Mouse (Mus musculus): ENCODE data around the gene Itpr2. TPM values are rescaled to one million over a fixed set of nuclear protein-coding genes. Genes with fewer than 3 reads are reported as not detected.

Gene Itpr2
- total RNA-seq, 2 experiments from 2014 or later, result 8.6 to 10.1 TPM

- ATAC-seq (replicated peaks; ENCODE audit: low FRiP score, low TSS enrichment, poor library complexity, severe bottlenecking), result no peak
Observed at GRCm38 (mm10) chr6:146513384-146513783, 11.4 kb upstream of the Itpr2 start.

GRCm38 (mm10) chr6:146511511-146511910, 9.5 kb upstream of the Itpr2 start:
- no peak for ATAC-seq (replicated peaks; ENCODE audit: low FRiP score, low TSS enrichment, poor library complexity, severe bottlenecking)

- peak; percentile 69 for ATAC-seq (replicated peaks; ENCODE audit: low FRiP score, low TSS enrichment, poor library complexity, severe bottlenecking)
Observed at GRCm38 (mm10) chr6:146509891-146510290, 7.9 kb upstream of the Itpr2 start.

DNA sequence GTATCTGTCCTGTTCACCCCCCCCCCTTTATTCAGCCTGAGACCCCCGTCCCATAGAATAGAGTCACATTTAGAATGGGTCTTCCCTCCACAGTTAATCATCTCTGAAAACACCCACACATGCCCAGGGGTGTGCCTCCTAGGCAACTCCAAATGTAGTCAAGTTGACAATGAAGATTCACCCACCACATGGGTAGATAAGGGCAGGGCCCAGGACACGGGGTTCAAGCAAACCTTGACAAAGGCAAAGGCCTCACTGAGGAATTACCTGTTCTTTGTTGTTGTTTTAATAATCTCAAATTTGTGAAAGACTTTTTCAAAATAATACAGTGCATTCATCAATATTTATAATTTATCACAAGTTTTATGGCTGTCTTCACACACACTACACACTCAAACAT, 2.4 kb upstream of the Itpr2 start:
- no peak for ATAC-seq (replicated peaks; ENCODE audit: low FRiP score, low TSS enrichment, poor library complexity, severe bottlenecking)

DNA sequence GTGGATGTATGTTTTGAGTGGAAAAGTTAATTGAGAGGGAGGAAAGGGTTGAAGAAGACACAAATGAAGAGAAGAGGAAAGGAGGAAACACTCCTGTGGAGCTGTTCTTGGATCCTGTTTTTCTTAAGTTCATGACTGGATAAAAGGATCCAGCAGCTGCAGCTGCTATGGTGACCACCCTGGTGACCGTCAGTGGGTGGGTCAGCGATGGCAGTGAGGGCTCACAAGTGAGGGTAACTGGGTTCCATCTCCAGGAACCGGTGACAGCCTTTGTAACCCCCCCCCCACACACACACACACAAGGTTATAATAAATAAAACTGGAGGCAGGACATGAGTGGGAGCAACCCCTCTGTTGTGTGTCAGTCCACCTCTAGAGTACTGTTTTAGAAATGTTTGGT, 833 bp upstream of the Itpr2 start:
- ATAC-seq (replicated peaks; ENCODE audit: low FRiP score, low TSS enrichment, poor library complexity, severe bottlenecking), result no peak

DNA sequence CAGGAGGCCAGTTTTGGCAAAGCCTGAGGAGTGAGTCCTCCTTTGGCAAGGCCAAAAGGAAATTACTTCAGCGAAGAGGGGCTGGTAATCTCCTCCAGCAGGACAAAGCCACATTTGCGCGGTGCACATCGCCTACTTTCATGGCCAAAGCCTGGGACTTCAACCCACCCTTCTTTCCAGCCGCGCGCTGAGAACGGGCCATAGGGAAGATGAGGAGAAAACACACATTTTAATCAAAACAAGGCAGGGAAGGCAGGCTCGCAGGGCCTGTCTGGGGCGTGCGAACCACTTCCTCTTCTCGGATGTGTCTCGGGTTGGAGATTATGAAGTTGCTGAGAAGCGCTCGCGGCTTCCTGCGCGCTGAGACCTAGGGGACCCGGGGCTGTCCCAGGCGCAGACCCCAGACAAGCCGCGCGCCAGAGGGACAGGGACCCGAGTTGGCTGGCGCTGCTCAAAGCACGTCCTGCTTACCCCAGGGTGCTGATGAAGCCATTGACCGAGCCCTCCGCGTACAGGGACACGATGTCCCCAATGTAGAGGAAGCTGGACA, 632 bp downstream of the Itpr2 start:
- peak; percentile 53 for ATAC-seq (replicated peaks; ENCODE audit: low FRiP score, low TSS enrichment, poor library complexity, severe bottlenecking)

DNA sequence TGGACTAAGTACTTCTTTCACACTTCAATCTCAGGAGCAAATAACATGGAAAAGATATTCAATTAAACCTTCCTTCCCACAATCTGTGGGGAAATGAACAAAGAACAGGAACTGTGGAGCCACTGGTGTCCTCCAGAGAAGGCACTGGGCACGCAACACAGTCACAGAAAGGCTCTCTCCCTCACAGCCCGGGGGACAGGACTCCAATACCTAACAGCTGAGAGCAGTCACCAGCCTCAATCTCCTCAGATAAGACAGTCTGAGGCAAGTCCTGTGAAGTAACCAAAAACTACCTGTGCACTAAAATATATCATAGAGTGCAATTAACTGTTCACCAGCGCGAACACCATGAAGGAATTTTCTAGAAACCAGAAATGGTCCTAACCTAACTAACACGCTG, 1.3 kb downstream of the Itpr2 start:
- no peak for ATAC-seq (replicated peaks; ENCODE audit: low FRiP score, low TSS enrichment, poor library complexity, severe bottlenecking)

- no peak for ATAC-seq (replicated peaks; ENCODE audit: low FRiP score, low TSS enrichment, poor library complexity, severe bottlenecking)
Observed at GRCm38 (mm10) chr6:146500206-146500605, 1.8 kb downstream of the Itpr2 start.

DNA sequence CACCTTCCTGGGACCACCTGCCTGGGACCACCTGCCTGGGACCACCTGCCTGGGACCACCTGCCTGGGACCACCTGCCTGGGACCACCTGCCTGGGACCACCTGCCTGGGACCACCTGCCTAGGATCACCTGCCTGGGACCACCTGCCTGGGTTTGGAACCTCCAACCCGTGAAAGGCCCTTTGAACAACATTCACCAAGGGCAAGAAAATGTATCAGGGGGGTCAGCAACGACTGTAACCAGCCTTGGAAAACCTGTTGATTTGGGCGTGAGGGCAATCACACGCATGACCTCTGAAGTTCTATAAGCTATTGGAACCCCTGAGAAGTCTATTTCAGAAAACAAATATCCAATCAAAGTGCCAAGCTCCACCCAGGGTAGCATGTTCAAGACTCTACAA, 2.5 kb downstream of the Itpr2 start:
- ATAC-seq (replicated peaks; ENCODE audit: low FRiP score, low TSS enrichment, poor library complexity, severe bottlenecking), result no peak

DNA sequence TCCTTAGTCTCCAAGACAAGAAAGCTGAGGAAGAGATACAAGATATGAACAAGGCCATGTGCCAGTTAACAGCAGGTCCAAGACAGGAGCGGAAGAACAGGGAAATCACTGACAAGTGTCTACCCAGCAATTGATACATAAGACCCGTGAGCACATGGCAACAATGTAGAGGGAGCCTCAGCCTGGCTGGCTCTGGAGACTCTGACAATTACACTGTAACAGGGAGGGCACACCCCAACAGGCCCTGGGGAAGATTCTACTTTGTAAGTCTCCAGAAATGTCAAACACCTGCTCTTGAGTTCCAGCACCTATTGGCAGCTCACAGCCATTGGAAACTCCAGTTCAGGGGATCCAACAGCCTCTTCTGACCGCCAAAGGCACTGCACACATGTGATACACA, 3.6 kb downstream of the Itpr2 start:
- ATAC-seq (replicated peaks; ENCODE audit: low FRiP score, low TSS enrichment, poor library complexity, severe bottlenecking), result no peak

- ATAC-seq (replicated peaks; ENCODE audit: low FRiP score, low TSS enrichment, poor library complexity, severe bottlenecking), result no peak
Observed at GRCm38 (mm10) chr6:146497866-146498265, 4.2 kb downstream of the Itpr2 start.

GRCm38 (mm10) chr6:146497435-146497834, 4.6 kb downstream of the Itpr2 start:
- no peak for ATAC-seq (replicated peaks; ENCODE audit: low FRiP score, low TSS enrichment, poor library complexity, severe bottlenecking)

DNA sequence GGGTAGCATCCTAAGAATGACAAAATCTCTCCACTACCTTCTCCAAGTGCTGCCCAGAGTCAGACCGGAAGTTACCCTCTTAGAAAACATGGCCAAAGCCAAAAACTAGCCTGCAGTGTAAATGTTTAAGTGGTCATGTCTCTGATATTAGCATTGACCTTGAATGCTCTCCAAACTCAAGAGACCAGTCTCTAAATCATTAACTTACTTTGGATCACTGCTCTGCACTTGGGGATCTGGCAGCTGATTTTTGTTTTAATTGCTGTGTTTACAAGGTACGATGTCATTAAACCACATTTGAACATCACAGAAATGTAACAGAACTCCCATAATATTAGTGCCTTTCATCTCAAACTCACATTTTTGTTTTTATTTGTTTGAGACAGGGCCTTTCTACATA, 10.3 kb downstream of the Itpr2 start:
- no peak for ATAC-seq (replicated peaks; ENCODE audit: low FRiP score, low TSS enrichment, poor library complexity, severe bottlenecking)

- no peak for ATAC-seq (replicated peaks; ENCODE audit: low FRiP score, low TSS enrichment, poor library complexity, severe bottlenecking)
Observed at GRCm38 (mm10) chr6:146490416-146490960, 11.5 kb downstream of the Itpr2 start.

DNA sequence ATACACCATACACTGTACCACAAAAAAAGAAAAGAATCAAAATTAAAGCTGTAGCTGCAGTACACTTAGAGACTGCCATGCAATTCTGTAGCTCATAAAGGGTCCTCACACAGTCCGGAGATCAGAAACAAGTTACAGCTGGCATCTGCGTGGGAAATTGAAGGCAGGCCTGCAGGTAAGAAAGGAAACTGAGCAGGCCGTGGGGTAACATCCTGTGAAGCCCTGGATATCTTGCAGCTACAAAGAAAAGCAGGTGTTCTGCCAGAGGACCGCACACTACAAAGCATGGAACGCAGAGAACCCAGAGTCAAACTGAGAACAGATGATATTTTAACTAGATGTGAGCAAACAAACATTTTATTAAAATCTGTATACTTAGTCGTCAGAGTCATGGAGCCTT, 12.2 kb downstream of the Itpr2 start:
- no peak for ATAC-seq (replicated peaks; ENCODE audit: low FRiP score, low TSS enrichment, poor library complexity, severe bottlenecking)

- 0 out of 2 replicates have a peak, but pooled peaks have one; percentile 20 for ATAC-seq (replicated peaks; ENCODE audit: low FRiP score, low TSS enrichment, poor library complexity, severe bottlenecking)
Observed at GRCm38 (mm10) chr6:146488749-146489148, 13.3 kb downstream of the Itpr2 start.

DNA sequence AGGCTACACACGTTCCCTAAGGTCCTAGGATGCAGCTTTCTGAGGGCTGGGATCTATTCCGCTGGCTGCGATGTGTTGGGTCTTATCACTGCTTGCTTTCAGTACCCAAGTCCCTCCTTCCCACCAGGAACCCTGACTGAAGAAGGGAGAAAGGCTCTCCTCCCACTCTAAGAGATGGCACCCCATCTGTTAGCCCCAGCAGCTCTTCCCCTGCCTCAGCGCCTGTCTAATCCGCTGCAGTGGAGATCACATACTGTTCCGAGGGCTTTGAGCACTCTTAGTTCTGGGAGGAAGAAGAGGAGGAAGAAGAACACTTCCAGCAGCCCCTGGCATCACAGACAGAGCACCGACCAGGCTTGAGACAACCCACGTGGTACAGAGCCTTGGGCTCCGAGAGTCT, 14.9 kb downstream of the Itpr2 start:
- no peak for ATAC-seq (replicated peaks; ENCODE audit: low FRiP score, low TSS enrichment, poor library complexity, severe bottlenecking)

GRCm38 (mm10) chr6:146486073-146486472, 15.9 kb downstream of the Itpr2 start:
- no peak for ATAC-seq (replicated peaks; ENCODE audit: low FRiP score, low TSS enrichment, poor library complexity, severe bottlenecking)

DNA sequence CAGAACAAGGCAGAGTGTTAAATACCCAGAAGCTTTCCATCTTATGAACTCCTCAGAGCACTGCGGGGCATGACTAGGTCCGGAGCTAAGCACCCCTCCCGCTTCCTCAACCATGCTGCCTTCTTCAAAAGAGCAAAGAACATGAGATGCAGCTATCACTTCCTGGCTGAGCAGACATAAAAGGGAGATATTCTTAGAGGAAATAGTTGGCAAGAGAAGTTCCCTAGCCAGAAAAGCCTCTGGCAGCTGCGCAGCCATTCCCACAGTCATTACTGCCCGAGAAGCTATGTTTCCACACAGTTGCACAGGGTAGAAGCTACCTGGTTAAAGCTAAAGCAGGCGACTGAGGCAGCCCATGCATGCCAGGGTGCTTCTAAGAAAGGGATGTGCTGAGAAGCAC, 20.6 kb downstream of the Itpr2 start:
- ATAC-seq (replicated peaks; ENCODE audit: low FRiP score, low TSS enrichment, poor library complexity, severe bottlenecking), result no peak

DNA sequence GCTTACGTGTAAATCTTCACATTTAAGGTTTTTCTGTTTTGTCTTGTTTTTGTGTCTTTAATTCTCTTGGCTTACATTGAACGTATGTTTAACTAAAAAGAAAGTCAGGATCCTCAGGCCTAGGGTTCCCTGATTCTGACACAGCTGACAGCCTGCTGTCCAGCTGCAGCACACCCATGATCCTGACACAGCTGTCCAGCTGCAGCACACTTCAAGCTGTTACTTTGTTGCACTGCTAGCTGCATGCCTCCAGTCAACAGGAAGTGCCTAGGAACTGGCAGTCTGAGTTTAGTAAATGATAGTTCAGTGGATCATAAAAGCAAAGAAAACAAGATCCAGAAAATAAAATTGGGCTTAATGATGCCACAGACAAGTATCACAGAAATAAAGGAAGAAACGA, 21.1 kb downstream of the Itpr2 start:
- ATAC-seq (replicated peaks; ENCODE audit: low FRiP score, low TSS enrichment, poor library complexity, severe bottlenecking), result no peak

DNA sequence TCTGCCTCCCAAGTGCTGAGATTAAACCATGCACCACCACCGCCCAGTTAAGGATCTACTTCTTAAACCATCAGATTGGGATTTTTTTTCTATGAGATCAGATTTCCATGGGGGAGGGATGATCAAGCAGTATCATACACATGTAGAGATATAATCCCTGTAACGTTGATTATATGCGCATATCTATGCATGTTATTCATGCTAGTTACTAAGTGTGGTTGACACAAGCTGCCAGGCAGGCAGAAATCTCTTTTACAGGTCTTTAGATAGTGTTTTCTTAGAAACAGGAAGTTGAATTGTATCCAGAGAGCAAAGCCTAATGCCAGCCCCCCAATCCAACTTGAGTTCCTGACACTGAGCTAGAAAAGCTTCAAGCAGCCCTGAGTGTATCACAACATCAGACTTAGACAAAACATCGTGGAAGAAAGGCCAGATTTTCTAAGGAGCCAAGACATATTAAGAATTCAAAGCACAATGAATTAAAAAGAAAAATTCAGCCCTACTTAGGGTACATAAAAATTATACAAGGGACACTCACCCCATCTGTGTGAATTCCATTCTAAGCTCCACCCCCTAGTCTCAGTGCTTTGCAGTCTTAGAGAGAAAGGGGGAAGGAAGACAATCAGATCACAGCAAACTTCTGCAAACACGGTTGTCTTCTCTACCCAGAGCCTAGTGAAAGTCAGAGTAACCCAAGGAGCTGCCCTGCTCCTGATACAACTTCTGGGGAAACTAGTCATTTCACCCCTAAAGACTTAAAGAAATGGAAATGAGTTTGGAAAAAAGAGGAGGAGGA, 22.9 kb downstream of the Itpr2 start:
- no peak for ATAC-seq (replicated peaks; ENCODE audit: low FRiP score, low TSS enrichment, poor library complexity, severe bottlenecking)
